Mouse (Mus musculus): ENCODE results near the gene Baz1b.

DNA sequence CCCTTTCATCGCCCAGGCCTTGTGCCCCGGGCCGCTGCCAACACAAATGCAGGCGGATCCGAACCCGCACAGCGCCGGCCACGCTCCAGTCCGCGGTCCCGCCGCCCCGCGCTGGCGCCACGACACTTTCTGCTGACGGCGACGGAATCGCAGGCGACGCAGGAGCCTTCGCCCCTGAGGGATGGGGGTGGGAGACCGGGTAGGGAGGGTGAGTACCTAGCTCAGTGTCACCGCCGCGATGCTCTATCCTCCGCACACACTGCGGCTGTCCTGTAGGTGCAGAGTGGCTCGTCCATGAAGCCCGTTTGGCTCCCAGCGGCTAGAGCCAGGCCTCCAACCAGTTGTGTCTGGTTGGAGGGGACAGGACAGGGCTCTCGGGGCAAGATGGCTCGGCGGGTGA lies 89.5 kb downstream of the Baz1b start:
- no peak for TF ChIP-seq GATA1 (IDR thresholded peaks at IDR 0.05; ENCODE audit: borderline replicate concordance, low read length)
- TF ChIP-seq CTCF (IDR thresholded peaks at IDR 0.05; ENCODE audit: low read depth, low read length) = no peak
- TF ChIP-seq POLR2AphosphoS5 (IDR thresholded peaks at IDR 0.05; ENCODE audit: insufficient replicate concordance, low read depth, low read length) = no peak
